Mouse (Mus musculus) testis, postnatal 10 days (tissue): Measurements from ENCODE around the gene Csrnp3.

Experiments
- DNase-seq: peaks from one replicate; pipeline ENCODE4 v3.0.0; 2021; ENCODE audit warnings: low spot score

The Csrnp3 gene

GRCm38 (mm10) chr2:66023419-66023818 lies 177.9 kb downstream of the Csrnp3 start:
- DNase-seq: no peak

DNA sequence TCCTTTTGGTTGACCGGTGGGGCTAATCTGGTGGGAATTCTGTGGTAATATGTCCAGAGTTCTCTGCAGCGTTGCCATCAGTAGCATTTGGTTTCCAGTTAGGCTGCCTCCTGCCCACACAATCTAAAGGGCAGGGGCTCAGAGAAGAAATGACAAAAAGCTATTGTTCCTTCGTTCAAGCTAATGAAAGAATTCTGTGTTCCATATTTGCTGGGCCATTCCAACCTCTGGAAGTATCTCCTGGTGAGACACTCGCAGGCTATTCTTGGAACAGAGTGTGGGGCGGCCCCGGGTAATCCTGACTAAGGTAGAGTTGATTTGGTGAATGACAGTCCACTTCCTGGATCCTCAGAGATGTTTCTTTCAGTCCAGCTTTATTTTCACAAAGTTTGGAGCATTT lies 179.3 kb downstream of the Csrnp3 start:
- no peak for DNase-seq

GRCm38 (mm10) chr2:66028812-66029211 lies 183.2 kb downstream of the Csrnp3 start:
- DNase-seq: no peak

DNA sequence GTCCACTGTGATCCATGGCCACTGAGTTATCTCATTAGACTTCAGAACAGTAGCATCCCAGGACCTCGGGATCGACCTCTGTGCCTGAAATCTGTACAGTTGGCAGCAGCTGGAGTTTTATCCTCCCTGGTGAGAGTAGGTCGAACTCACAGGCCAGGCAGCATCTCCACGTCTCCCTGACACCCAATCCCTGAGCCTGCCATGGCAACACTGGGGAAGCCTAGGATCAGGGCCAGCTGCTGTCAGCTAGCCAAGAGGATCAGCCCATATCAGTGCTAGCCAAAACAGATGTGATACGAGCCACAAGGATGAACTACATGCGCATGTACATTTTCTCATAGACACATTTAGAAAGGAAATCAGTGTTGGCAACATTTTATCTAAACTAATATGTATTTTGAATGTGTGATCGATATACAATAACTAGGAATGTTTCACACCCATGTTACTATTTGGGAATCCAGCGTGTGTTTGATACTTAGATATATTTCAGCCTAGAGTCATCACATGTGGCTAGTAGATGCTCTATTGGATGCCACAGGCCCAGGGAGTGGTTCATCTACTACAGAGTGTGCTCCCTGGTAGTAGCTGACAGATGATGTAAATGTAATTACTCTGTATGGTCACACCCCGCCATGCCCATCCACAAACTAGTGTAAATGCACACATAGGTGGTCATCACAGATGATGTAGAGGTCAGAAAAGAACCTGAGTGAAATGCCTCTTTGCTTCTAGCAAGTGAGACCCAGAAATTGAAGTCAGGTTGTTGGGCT lies 189.5 kb downstream of the Csrnp3 start:
- no peak for DNase-seq

DNA sequence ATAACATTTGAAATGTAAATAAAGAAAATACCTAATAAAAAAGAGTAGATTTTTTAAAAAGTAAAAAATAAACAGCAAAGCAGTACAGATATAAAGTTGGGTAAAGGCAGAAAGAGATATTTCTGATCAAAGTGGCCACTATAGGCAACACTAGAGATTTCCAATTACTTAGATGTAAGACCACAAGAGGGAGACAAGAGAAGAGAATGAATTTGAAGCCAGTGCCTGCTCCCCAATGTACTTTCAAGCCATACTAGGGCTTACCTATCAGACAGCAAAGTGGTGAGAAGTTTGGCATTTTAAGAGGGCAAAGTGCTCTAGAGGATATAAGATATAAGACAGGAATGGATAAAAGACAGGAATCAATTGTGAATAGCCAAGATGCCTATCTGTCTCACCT lies 195.0 kb downstream of the Csrnp3 start:
- DNase-seq: no peak

- no peak for DNase-seq
Measured at GRCm38 (mm10) chr2:66041203-66041916, 195.8 kb downstream of the Csrnp3 start.

DNA sequence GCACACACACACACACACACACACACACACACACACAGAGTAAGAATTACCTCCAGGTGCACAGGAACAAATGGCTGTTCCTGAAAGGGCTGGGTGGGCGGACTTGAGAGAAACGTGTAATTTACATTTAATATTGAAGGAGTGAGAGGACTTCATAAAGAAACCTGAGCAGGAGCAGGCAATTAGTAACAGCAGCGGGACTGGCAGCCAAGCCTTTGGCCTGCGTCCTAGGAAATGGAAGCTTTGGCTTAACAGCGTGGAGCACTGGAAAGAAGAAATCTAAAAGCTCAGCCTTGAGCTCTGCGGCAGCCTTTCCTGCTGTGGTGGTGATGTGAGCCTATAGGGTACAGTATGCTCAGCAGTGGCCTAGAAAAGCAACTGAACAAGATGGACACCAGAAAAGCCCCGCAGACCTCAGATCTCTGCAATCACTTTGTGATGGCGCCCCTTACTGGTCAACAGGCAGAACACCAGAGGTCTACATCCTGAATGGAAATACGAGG lies 196.4 kb downstream of the Csrnp3 start:
- DNase-seq: no peak

GRCm38 (mm10) chr2:66043441-66044404 lies 198.2 kb downstream of the Csrnp3 start:
- no peak for DNase-seq

DNA sequence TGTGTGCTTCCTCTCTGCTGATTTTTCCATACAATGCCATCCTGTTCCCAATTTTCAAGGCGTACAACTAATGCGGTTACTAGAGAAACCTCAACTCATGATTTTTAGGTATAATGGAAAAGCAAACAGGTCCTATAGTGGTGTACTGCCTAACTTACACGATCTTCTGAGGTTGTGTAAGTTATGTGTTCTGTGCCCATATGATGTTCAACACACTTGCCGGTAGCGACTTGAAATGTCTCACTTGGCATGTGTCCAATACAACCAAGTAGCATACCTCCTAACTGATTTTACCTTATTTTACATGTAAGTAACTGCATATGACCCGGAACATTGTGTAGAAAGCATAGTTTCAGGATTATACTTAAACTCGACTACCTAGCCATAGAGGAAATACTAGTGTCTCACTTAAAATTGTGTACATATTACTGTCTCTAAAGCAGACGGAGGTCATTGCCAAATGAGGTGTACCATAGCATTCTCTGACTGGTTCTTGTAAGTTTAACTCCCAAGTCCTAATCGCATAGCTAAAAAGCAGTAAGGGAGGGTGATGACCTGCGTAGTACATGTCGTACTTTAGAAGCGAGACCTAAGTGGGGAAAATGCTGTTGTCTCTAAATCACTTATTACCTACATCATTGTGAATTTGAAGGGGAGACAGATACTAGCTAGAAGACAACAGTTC lies 199.0 kb downstream of the Csrnp3 start:
- DNase-seq: no peak

- DNase-seq: no peak
Measured at GRCm38 (mm10) chr2:66063291-66063690, 217.7 kb downstream of the Csrnp3 start.

DNA sequence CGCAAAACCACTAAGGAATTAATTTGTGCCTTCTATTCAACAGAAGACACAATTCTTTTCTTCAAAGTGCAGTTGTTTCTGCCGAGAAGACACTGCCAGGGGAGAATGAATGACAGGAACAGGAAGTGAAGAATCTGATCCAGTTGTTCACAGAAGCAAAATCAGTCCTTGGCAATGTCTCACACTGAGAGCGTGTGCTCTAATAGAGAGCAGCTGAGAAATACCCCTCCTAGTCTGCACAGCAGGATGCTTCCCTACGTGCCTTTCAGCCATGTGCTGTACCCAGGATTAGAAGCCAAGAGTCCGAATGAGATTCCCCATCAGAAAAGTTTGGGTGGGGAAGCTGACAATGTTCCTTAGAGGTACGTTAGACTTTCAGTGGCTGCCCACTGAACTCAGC lies 223.9 kb downstream of the Csrnp3 start:
- no peak for DNase-seq

GRCm38 (mm10) chr2:66080731-66081130 lies 235.2 kb downstream of the Csrnp3 start:
- DNase-seq: no peak
